Mouse (Mus musculus): Measurements from ENCODE around the gene Sox10.
A peak's percentile ranks its signal among the peaks of the same experiment; 100 is the strongest.

Sox10 gene

DNA sequence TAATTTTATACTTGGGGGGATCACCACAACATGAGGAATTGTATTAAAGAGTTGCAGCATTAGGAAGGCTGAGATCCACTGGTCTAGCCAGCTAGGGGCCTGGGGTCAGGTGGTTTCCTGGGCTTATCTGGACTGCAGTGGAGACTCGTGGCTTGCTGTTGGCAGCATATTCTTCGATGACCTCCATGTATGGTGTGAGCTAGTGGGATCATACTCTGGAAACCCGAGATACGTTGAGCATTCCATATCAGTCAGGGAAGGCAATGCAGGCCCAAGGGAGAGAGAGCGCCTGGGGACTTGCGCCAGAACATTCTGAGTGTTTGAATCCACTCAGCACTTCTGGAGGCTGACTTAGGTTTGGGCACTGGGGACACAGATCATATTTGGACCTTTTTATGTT, 41.3 kb downstream of the Sox10 start:
- DNase-seq (ENCODE audit: low spot score in 2 of 2), result no peak

DNA sequence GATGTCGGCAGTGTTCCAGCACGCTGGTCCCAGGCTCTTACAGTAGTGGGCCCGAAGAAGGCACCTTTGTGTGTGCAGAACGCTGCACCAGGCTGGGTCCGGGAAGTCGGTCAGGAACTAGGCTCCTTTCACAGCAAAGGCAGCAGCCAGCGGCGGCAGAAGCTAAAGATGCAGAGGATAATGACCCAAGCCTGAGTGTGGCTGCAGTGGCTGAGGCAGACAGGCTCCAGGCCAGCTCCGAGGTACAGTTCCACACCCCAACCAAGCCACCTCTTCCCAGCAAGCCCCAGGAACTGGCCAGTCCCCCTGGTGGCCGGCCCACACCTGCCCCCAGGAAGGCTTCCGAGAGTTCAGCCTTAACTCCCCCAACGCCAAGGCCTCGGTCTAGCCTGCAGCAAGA, 42.5 kb downstream of the Sox10 start:
- no peak for DNase-seq (ENCODE audit: low spot score in 2 of 2)

- no peak for DNase-seq (ENCODE audit: low spot score in 2 of 2)
Observed at GRCm38 (mm10) chr15:79122119-79122518, 42.9 kb downstream of the Sox10 start.

DNA sequence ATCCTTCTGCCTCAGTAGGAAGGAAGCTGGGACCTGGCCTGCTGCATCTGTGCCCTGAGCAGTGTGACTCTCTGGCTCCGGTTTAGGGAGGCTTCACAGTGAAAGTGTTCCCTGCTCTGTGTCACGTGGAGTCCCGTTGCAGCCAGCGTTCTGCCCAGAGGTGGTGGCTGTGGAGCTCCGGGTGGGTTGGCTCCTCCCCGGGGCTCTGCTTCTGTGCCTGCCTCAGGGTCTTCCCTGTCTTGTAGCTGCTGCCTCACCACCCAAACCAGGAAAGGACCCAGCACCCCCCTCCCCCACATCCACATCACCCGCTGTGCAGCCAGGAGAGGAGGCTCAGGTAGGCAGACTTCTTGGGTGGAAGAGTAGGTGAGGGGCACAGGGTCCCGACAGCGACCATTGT, 45.5 kb downstream of the Sox10 start:
- DNase-seq (ENCODE audit: low spot score in 2 of 2), result no peak

DNA sequence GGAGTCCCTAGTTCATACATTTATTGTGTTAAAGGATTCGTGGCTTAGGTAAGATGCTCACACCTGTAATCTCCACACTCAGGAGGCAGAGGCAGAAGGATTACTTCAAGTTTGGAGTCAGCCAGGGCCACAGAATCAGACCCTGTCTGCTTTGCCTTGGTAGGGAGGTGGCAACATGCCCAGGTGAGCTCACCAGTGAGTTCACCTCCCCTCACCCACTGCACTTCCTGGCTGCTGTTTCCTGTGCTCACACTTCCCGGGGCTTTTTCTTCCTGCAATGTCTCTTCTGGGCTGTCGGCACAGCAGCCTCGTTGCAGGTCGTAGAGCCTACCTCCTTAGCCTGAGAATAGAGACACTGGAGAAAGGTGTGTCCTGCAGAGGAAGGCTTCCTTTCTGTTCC, 49.8 kb downstream of the Sox10 start:
- DNase-seq (ENCODE audit: low spot score in 2 of 2), result no peak

- DNase-seq (ENCODE audit: low spot score in 2 of 2), result no peak
Observed at GRCm38 (mm10) chr15:79111774-79112173, 53.3 kb downstream of the Sox10 start.

DNA sequence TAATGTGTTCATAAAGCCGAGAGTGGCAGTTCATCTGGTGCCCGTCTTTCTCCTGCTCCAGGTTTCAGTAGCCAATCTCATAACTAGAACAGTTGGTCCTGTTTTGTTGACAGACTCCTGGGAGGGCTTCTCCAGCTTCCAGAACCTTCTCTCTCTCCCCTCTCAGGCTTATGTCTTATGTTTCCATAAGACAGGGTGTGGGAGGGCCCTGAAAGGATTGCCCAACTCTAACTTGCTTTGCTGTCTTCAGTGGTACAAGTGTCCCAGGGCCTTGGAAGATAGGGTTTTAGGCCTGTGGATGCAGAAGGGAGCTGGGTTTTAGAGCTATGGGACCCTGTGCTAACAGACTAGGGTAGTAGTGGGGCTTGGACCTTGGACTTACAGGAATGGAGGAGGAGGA, 54.5 kb downstream of the Sox10 start:
- no peak for DNase-seq (ENCODE audit: low spot score in 2 of 2)

GRCm38 (mm10) chr15:79110031-79110430, 55.0 kb downstream of the Sox10 start:
- no peak for DNase-seq (ENCODE audit: low spot score in 2 of 2)

DNA sequence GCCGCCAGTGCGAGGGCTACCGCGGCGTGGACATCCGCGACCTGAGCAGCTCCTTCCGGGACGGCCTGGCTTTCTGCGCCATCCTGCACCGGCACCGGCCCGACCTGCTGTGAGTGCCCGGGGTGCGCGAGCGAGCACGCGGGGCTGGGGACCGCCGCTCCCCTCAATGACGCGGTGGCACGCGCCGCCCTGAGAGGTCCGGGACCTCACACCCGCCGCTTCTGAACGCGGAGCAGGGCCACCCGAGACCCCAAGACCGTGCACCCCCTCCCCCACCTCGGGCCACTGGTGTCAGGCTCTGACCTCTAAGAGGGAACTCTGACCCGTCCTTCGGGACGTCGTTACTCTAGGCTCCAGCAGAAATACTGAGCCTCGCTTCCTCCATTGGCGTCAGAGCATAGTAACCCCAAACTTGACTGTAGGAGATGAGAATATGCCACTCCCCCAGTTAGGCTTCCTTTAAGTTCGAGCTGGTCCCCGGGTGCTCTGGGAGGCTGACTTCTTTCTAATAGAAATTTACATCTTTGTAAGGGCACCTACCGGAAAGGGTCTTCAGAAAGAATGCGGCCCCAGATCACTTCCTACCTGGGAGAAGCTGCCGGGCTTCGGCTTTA, 55.6 kb downstream of the Sox10 start:
- peak; percentile 38 to 51 for DNase-seq (ENCODE audit: low spot score in 2 of 2)

DNA sequence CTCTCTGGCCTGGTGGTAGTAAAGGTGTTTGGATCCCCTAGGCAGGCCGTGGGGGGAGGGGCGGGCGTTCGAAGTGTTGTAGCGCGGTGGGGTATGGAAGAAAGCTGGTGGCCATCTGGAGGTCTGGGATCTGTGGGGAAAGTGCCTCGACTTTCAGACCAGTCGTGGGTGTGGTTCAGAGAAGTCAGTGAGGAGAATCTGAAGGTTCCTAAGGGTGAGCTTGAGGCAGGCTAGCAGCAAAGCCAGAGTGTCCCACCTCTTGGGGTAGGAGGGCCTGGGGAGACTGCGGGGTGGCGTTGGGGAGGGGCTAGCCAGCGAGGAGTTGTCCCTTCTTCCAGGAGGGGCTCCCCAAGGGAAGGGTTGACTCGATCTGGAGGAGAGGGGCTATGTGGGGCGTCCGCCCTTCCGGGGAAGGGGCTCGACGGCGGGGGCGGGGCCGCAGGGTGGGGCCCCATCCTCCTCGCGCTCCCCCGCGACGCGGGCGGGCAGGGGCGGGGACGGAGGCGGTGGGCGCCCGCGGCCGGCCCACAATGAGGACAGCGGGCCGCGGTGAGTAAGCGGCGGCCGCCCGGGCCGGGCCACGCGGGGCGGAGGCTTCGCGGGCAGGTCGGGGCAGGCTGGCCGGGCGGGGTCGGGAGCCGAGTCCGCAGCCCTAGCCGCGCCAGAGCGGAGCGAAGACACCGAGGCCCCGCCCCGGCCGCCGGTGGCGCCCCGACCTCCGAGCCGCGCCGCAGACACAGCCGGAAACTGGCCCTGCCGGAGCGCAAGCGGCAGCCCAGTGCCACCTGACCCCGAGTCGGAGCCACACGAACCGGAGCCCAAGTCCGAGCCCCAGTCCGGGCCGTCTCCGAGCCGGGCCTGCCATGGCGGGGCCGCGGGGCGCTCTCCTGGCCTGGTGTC, 56.4 kb downstream of the Sox10 start, which contains the start of gene Micall1:
Gene Micall1, plus strand, starts transcription at position 478 of the 900 bp plus-strand sequence.
- peak; percentile 54 to 76 for DNase-seq (ENCODE audit: low spot score in 2 of 2)

DNA sequence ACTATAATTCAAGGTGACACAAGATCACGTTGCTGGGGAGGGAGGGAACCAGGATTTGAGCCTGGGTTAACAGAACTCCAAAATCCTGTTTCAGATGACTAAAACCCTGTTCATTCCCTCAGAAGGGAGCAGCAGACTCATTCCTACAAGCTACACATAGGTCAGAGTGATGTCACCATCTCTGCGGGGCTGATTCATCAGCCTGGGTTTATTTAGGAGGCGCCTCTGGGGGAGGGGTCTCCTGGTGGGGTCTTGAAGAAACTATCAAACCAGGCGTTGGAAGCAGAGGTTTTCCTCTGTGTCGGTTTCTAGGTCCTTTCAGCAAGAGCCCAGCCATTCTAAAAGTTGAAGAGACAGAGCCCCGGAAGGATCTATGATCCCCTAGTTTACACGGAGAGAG, 57.1 kb downstream of the Sox10 start:
- DNase-seq (ENCODE audit: low spot score in 2 of 2), result no peak

- DNase-seq (ENCODE audit: low spot score in 2 of 2), result no peak
Observed at GRCm38 (mm10) chr15:79105804-79106203, 59.2 kb downstream of the Sox10 start.

Measured in spleen, postnatal 10 days (tissue).